Mouse (Mus musculus) thymus, postnatal 4 days (tissue): Measurements from ENCODE around the gene Slc9a7.

Source experiments
- DNase-seq: peaks from one replicate; pipeline ENCODE4 v3.0.0; 2021

Gene Slc9a7

GRCm38 (mm10) chrX:20291282-20292039 is at the start of gene Slc9a7:
TSS of gene Slc9a7 (minus strand) at chrX:20291807.
- DNase-seq = peak; percentile 76

- peak; percentile 72 for DNase-seq
Measured at GRCm38 (mm10) chrX:20335722-20336121, 44.1 kb upstream of the Slc9a7 start.

GRCm38 (mm10) chrX:20332756-20333155 is 41.1 kb upstream of the Slc9a7 start:
- DNase-seq = no peak

- no peak for DNase-seq
Measured at GRCm38 (mm10) chrX:20307215-20307614, 15.6 kb upstream of the Slc9a7 start.

GRCm38 (mm10) chrX:20305941-20306340 is 14.3 kb upstream of the Slc9a7 start:
- DNase-seq = no peak

- no peak for DNase-seq
Measured at GRCm38 (mm10) chrX:20303280-20303679, 11.7 kb upstream of the Slc9a7 start.

- peak; percentile 4 for DNase-seq
Measured at GRCm38 (mm10) chrX:20292040-20292417, 422 bp upstream of the Slc9a7 start.

- no peak for DNase-seq
Measured at GRCm38 (mm10) chrX:20290715-20291114, 892 bp downstream of the Slc9a7 start.

- DNase-seq = no peak
Measured at GRCm38 (mm10) chrX:20288674-20289073, 2.9 kb downstream of the Slc9a7 start.

GRCm38 (mm10) chrX:20286254-20286653 is 5.4 kb downstream of the Slc9a7 start:
- no peak for DNase-seq

- DNase-seq = no peak
Measured at GRCm38 (mm10) chrX:20279424-20279823, 12.2 kb downstream of the Slc9a7 start.

GRCm38 (mm10) chrX:20273854-20274253 is 17.8 kb downstream of the Slc9a7 start:
- no peak for DNase-seq

- no peak for DNase-seq
Measured at GRCm38 (mm10) chrX:20271980-20272379, 19.6 kb downstream of the Slc9a7 start.

- no peak for DNase-seq
Measured at GRCm38 (mm10) chrX:20269980-20270379, 21.6 kb downstream of the Slc9a7 start.

- DNase-seq = no peak
Measured at GRCm38 (mm10) chrX:20264370-20264769, 27.2 kb downstream of the Slc9a7 start.

- no peak for DNase-seq
Measured at GRCm38 (mm10) chrX:20228102-20228501, 63.5 kb downstream of the Slc9a7 start.

GRCm38 (mm10) chrX:20221486-20221885 is 70.1 kb downstream of the Slc9a7 start:
- no peak for DNase-seq

GRCm38 (mm10) chrX:20185616-20186015 is 106.0 kb downstream of the Slc9a7 start:
- DNase-seq = no peak

GRCm38 (mm10) chrX:20176792-20177191 is 114.8 kb downstream of the Slc9a7 start:
- no peak for DNase-seq

GRCm38 (mm10) chrX:20168430-20168829 is 123.2 kb downstream of the Slc9a7 start:
- DNase-seq = no peak

GRCm38 (mm10) chrX:20164984-20165383 is 126.6 kb downstream of the Slc9a7 start:
- no peak for DNase-seq

- peak; percentile 50 for DNase-seq
Measured at GRCm38 (mm10) chrX:20162322-20162711, 129.3 kb downstream of the Slc9a7 start.

- DNase-seq = no peak
Measured at GRCm38 (mm10) chrX:20161687-20162321, 129.8 kb downstream of the Slc9a7 start.

GRCm38 (mm10) chrX:20160301-20160700 is 131.3 kb downstream of the Slc9a7 start:
- no peak for DNase-seq

GRCm38 (mm10) chrX:20157519-20157918 is 134.1 kb downstream of the Slc9a7 start:
- no peak for DNase-seq
